Mouse (Mus musculus) forebrain, embryonic 12.5 days (tissue): ENCODE results near the gene Papss2. TPM values are rescaled to one million over a fixed set of nuclear protein-coding genes. Genes with fewer than 3 reads are reported as not detected.

Experiments
- polyA plus RNA-seq: library from polyadenylated mRNA; unstranded; fragments of >200 nt; fragmentation: Nextera tagmentation; extraction: Ambion mirVana; gene quantifications from 2 replicates; pipeline ENCODE4 v1.2.1, GENCODE M21; 2016

Papss2 gene
- polyA plus RNA-seq, 1 experiment from 2014 or later = 3.4 TPM

Other genes with a start within 250 kb of the Papss2 start
- gene Sgms1, start 206.1 kb upstream of the Papss2 start, polyA plus RNA-seq = 12.3 and 13.8 TPM in 2 replicates
- gene Rpl9-ps6, start 129.2 kb upstream of the Papss2 start, polyA plus RNA-seq = 74.3 and 78.0 TPM in 2 replicates
- gene Minpp1, start 110.0 kb upstream of the Papss2 start, polyA plus RNA-seq = 52.5 and 54.7 TPM in 2 replicates
- gene Atad1, start 144.0 kb downstream of the Papss2 start, polyA plus RNA-seq = 98.4 and 98.9 TPM in 2 replicates
- 14.0 and 14.3 TPM in 2 replicates for gene Pten, start 161.7 kb downstream of the Papss2 start, polyA plus RNA-seq